Mouse (Mus musculus) heart, postnatal 36 days (tissue): Measurements from ENCODE around the gene Gen1. TPM values are rescaled to one million over a fixed set of nuclear protein-coding genes. Genes with fewer than 3 reads are reported as not detected.

Experiments
- DNase-seq, 2 experiments: peaks; one replicate each; pipeline ENCODE4 v3.0.0; 2021 to 2022
- intact Hi-C: fragments of 180-260 bp; cut with DNase I; formaldehyde crosslinking; loops from one replicate; pipeline ENCODE4 v1.15.1; 2025
- microRNA-seq, 2 experiments: library from miRNA; unstranded; fragments of <30 nt; microRNA quantifications; one replicate each; pipeline ENCODE4 v1.2.0; 2021; ENCODE audit warnings: borderline number of aligned reads in 2 of 2
- total RNA-seq, 2 experiments: library from RNA; stranded (reverse); gene quantifications; 2 replicates each; pipeline ENCODE4 v1.2.3; 2021

The Gen1 gene
- total RNA-seq, 2 experiments from 2014 or later = 0.57 to 1.1 TPM

- no peak for DNase-seq
- intact Hi-C loops = loop anchor here (5.0 kb wide), 3 partner anchors 70 to 140 kb away; partner anchors contain the start of genes Gen1 and Smc6
These were observed 68.8 kb downstream of the Gen1 start for GRCm38 (mm10) chr12:11196830-11197229.

GRCm38 (mm10) chr12:11196142-11196597 lies 69.4 kb downstream of the Gen1 start:
- intact Hi-C loops = loop anchor here (5.0 kb wide), 3 partner anchors 71 to 141 kb away; partner anchors contain the start of genes Gen1 and Smc6
- peak; percentile 85 to 88 for DNase-seq

- intact Hi-C loops = loop anchor here (5.0 kb wide), 3 partner anchors 72 to 142 kb away; partner anchors contain the start of genes Gen1 and Smc6
- DNase-seq = no peak
These were observed 70.6 kb downstream of the Gen1 start for GRCm38 (mm10) chr12:11195031-11195430.

Small RNAs within 50 kb of the gene (microRNA-seq; reads per million reads assigned to microRNA genes)
- 0 reads per million in 2 experiments for gene Mir7675

Other genes starting within 250 kb of the Gen1 start
- under 1 TPM; 0.35 to 0.72 TPM for gene Kcns3, start 114.7 kb downstream of the Gen1 start, total RNA-seq
- not detected for gene Msgn1, start 56.8 kb downstream of the Gen1 start, total RNA-seq
- gene Smc6, start 85 bp upstream of the Gen1 start, total RNA-seq = 10 to 100 TPM; 46.7 to 55.8 TPM
- under 1 TPM; 0.33 to 0.43 TPM for gene Vsnl1, start 170.8 kb upstream of the Gen1 start, total RNA-seq
- gene Rad51ap2, start 190.3 kb upstream of the Gen1 start, total RNA-seq = not detected